Comparison of ENCODE assay signal across 7 mouse cellular contexts in the genomic region with DNA sequence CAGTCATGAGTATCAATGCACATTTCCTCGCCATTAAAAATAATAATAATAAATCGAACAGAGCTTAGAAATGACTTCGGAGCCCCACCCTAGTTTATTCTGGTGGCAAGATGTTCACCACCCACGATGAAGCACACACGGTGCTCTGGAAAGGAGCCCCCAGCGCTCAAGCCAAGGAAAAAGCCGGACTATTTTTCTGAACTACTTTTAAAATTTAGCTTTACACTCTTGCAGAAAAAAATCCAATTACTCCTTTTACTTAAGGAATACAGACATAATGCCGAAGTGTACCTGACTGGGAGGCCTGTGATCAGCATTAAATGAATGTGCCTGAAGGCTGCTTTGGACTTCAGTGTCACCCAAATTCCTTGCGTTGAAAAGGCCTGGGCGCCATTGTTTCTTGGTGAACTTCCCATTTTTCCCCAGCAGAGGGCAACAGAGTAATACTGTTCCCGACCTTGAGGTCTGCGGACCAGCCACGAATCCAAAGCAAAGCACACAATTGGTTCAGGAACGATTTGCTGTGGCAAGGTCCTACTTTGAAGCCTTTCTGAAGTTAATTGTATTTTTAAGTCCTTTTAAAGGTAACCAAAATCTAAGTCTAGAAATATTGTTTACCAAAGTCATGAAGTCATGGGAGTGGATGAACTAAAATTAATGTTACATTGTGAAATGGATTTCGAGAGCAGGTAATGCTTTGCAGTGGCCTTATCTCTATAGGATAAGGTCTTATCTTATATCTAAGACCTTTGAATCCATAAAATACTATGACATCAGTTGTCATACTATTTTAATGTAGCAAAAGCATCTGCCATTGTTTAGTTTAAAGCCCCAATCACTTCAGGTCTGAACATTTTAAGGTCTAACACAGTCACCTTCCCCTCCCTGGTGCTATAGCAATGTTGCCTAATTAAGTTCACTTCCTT.
A peak's percentile ranks its signal among the peaks of the same experiment; 100 is the strongest.
DNase-seq lines count a peak whose midpoint lies in the region; ATAC-seq and TF ChIP-seq lines count a peak whose summit lies in the region.

No protein-coding gene starts in this region.

- no peak overlapping the region for H3K4me3 ChIP-seq in intestine, postnatal 0 days (ENCODE audit: low read depth, low read length)
- H3K4me3 ChIP-seq in midbrain, embryonic 14.5 days (replicated peaks; ENCODE audit: low read depth, low read length) = no peak overlapping the region

- H3K9me3 ChIP-seq in intestine, postnatal 0 days (ENCODE audit: control insufficient read depth) = no peaks in the 10 kb centered on the region
- no peaks in the 10 kb centered on the region for H3K9me3 ChIP-seq in midbrain, embryonic 14.5 days (ENCODE audit: control insufficient read depth, low read length)

- H3K4me2 ChIP-seq in intestine, postnatal 0 days (replicated peaks; ENCODE audit: low read depth) = peak overlapping the region; percentile 28; the same call in 1 of the 2 replicates
- peak overlapping the region; percentile 43; the same call in 1 of the 2 replicates for H3K4me2 ChIP-seq in midbrain, embryonic 14.5 days (ENCODE audit: low read length)

- DNase-seq in adipocyte (ENCODE audit: low spot score) = peak; percentile 88
- peak; percentile 85 to 88 for DNase-seq in cerebellum, postnatal 25 days
- peak; percentile 29 to 32 for DNase-seq in gastrocnemius, adult 8-10 months (ENCODE audit: low spot score in 2 of 2)
- peak; percentile 87 to 88 for DNase-seq in left cerebral cortex, postnatal 14 days (ENCODE audit: low spot score in 2 of 2)
- peak; percentile 94 for DNase-seq in midbrain, embryonic 14.5 days
- peak; percentile 1 for DNase-seq in spleen, adult 12 weeks (ENCODE audit: low spot score)

- no peaks in the 10 kb centered on the region for H3K4me1 ChIP-seq in intestine, postnatal 0 days (replicated peaks; ENCODE audit: control insufficient read depth, insufficient read depth, low read length)
- peaks cover 26% of the 10 kb centered on the region; the same call in 1 of the 2 replicates for H3K4me1 ChIP-seq in midbrain, embryonic 14.5 days (ENCODE audit: control insufficient read depth, insufficient read depth, low read length)

- intact Hi-C loops in left cerebral cortex, postnatal 14 days (cut with DNase I) = loop anchor here (2.0 to 10.0 kb wide), 3 partner anchors 86 to 506 kb away; no protein-coding TSS in a partner anchor

- H3K27me3 ChIP-seq in intestine, postnatal 0 days (replicated peaks; ENCODE audit: control insufficient read depth, insufficient read depth, low read length) = no peaks in the 10 kb centered on the region
- no peaks in the 10 kb centered on the region for H3K27me3 ChIP-seq in midbrain, embryonic 14.5 days (ENCODE audit: control insufficient read depth, insufficient read depth, low read length)

- TF ChIP-seq CTCF in intestine, postnatal 0 days (IDR thresholded peaks at IDR 0.05; ENCODE audit: low read depth) = peak; percentile 95

- peak; percentile 81 for ATAC-seq in intestine, postnatal 0 days
- peak; percentile 81 for ATAC-seq in midbrain, embryonic 14.5 days (ENCODE audit: low FRiP score, low TSS enrichment)

- 34% methylated on average over 15 of the region's 15 CpGs for WGBS in intestine, postnatal 0 days
- WGBS in midbrain, embryonic 14.5 days = 30% methylated on average over 15 of the region's 15 CpGs

- no peaks in the 10 kb centered on the region for H3K36me3 ChIP-seq in intestine, postnatal 0 days (ENCODE audit: control insufficient read depth, insufficient read depth)
- peaks cover 6% of the 10 kb centered on the region; the same call in 1 of the 2 replicates for H3K36me3 ChIP-seq in midbrain, embryonic 14.5 days (ENCODE audit: control insufficient read depth, insufficient read depth, low read length)

- no peak overlapping the region for H3K9ac ChIP-seq in intestine, postnatal 0 days (ENCODE audit: low read depth, low read length)
- no peak overlapping the region for H3K9ac ChIP-seq in midbrain, embryonic 14.5 days (replicated peaks; ENCODE audit: low read length)

- no peak overlapping the region for H3K27ac ChIP-seq in intestine, postnatal 0 days (ENCODE audit: low read depth, low read length)
- peak overlapping the region; percentile 82 for H3K27ac ChIP-seq in midbrain, embryonic 14.5 days (replicated peaks; ENCODE audit: low read depth, low read length)

Comparison
In these comparisons a context has a peak if more than half of its experiments do, and no peak if none do; other contexts are left out.
1. DNase-seq: peak in every context shown above with its lines; median percentile 94 in midbrain, embryonic 14.5 days; 88 in adipocyte; 88 in left cerebral cortex, postnatal 14 days; 86 in cerebellum, postnatal 25 days; 30 in gastrocnemius, adult 8-10 months; 1 in spleen, adult 12 weeks.